16 mouse cellular contexts compared by ENCODE assay signal in the genomic region with DNA sequence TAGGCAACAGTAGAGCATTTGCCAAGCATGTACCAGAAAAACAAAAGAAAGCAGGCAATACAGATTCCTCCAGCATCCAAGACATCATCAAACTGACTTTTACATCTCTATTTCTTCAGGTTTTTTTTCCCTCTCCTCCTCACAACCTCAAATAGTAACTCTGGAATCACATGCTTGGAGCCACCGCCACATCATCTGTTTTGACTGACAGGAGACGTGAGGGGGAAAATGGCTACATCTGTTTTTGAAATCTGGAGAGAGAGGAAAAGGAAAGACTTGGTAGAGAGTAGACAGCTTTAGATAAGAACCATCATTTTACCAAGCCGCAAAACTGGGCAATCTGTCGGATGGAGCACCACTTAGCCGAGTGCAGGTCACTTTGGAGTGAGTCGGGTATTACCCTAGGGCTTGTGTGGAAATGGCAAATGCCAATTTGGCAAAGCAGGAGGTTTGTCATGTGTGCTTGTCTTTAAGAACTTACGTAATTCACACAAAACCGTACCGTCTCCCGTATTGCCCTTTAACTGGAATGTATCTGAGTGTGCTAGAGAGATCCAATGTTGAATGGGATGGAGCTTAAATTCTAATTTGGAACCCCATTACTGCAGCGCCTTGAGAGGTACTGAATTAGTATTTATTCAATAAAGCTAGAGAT.
"Had no signal": no experiment of that assay in that cellular context is flagged by ENCODE, and none has a peak within 500 bp of the region (broad histone marks: within the 10 kb centered on the region; RNA-seq: fewer than 3 reads in every experiment).

No protein-coding gene starts in this region.

- H3K27ac ChIP-seq: neural tube, embryonic 13.5 days; neural tube, embryonic 15.5 days; stomach, embryonic 15.5 days; stomach, postnatal 0 days had no signal

- H3K4me1 ChIP-seq: neural tube, embryonic 13.5 days; neural tube, embryonic 15.5 days; stomach, embryonic 15.5 days had no signal

- H3K9me3 ChIP-seq: neural tube, embryonic 13.5 days; neural tube, embryonic 15.5 days; stomach, embryonic 15.5 days had no signal

- H3K9ac ChIP-seq: neural tube, embryonic 13.5 days; neural tube, embryonic 15.5 days; stomach, embryonic 15.5 days had no signal

- H3K4me2 ChIP-seq: neural tube, embryonic 13.5 days; neural tube, embryonic 15.5 days; stomach, embryonic 15.5 days had no signal

- DNase-seq: retina, postnatal 1 day; right cerebral cortex, adult 18-20 months; right cerebral cortex, postnatal 14 days; right cerebral cortex, postnatal 25 days; right cerebral cortex, postnatal 4 days; spleen, adult 18-20 months; thymus, adult 18-20 months; thymus, adult 2 months; thymus, postnatal 14 days; thymus, postnatal 25 days; thymus, postnatal 36 days; thymus, postnatal 4 days had no signal

- H3K4me3 ChIP-seq: neural tube, embryonic 13.5 days; neural tube, embryonic 15.5 days; stomach, embryonic 15.5 days had no signal

- H3K36me3 ChIP-seq: neural tube, embryonic 15.5 days; stomach, embryonic 15.5 days had no signal

- H3K27me3 ChIP-seq: neural tube, embryonic 13.5 days; neural tube, embryonic 15.5 days; stomach, embryonic 15.5 days had no signal
